Mouse (Mus musculus): ENCODE measurements around the gene Usp25.

Usp25 gene

GRCm38 (mm10) chr16:77140651-77141050 lies 127.1 kb downstream of the Usp25 start:
- DNase-seq (ENCODE audit: low read depth, low spot score), result no peak

GRCm38 (mm10) chr16:77146801-77147200 lies 133.3 kb downstream of the Usp25 start:
- no peak for DNase-seq (ENCODE audit: low read depth, low spot score)

GRCm38 (mm10) chr16:77150338-77150737 lies 136.8 kb downstream of the Usp25 start:
- DNase-seq (ENCODE audit: low read depth, low spot score), result no peak

- DNase-seq (ENCODE audit: low read depth, low spot score), result no peak
Measured at GRCm38 (mm10) chr16:77150884-77151283, 137.4 kb downstream of the Usp25 start.

- DNase-seq (ENCODE audit: low read depth, low spot score), result no peak
Measured at GRCm38 (mm10) chr16:77152288-77152687, 138.8 kb downstream of the Usp25 start.

- no peak for DNase-seq (ENCODE audit: low read depth, low spot score)
Measured at GRCm38 (mm10) chr16:77153216-77153715, 139.8 kb downstream of the Usp25 start.

GRCm38 (mm10) chr16:77153815-77154214 lies 140.3 kb downstream of the Usp25 start:
- DNase-seq (ENCODE audit: low read depth, low spot score), result no peak

GRCm38 (mm10) chr16:77154831-77155230 lies 141.3 kb downstream of the Usp25 start:
- DNase-seq (ENCODE audit: low read depth, low spot score), result no peak
